Mouse (Mus musculus): ENCODE measurements around the gene Trnau1ap. TPM values are rescaled to one million over a fixed set of nuclear protein-coding genes. Genes with fewer than 3 reads are reported as not detected.

Trnau1ap gene
- polyA plus RNA-seq (2012; rRNA removed; ENCODE audit: low replicate concordance): 12.8 and 13.3 TPM in 2 replicates

GRCm38 (mm10) chr4:132329115-132329834 is at the start of gene Trnau1ap:
Gene Trnau1ap (minus strand): TSS chr4:132329538.

GRCm38 (mm10) chr4:132353481-132353885 is 24.1 kb upstream of the Trnau1ap start, which contains the start of gene Rcc1:
Gene Rcc1 (minus strand): TSS chr4:132353605.

GRCm38 (mm10) chr4:132302939-132303479 is 26.3 kb downstream of the Trnau1ap start, which contains the start of gene Rab42:
Gene Rab42 (minus strand): TSS chr4:132303385.

GRCm38 (mm10) chr4:132274156-132274862 is 55.0 kb downstream of the Trnau1ap start, which contains the start of gene Taf12:
Gene Taf12 (plus strand): TSS chr4:132274375.

Other genes with a start within 250 kb of the Trnau1ap start
- 0.26 and 0.60 TPM in 2 replicates for gene Oprd1, start 185.1 kb downstream of the Trnau1ap start, polyA plus RNA-seq (2012; rRNA removed; ENCODE audit: low replicate concordance)
- 7.8 and 10.2 TPM in 2 replicates for gene Ythdf2, start 117.2 kb downstream of the Trnau1ap start, polyA plus RNA-seq (2012; rRNA removed; ENCODE audit: low replicate concordance)
- gene Gmeb1, start 67.9 kb downstream of the Trnau1ap start, polyA plus RNA-seq (2012; rRNA removed; ENCODE audit: low replicate concordance): 9.0 and 10.4 TPM in 2 replicates
- gene Taf12, start 55.2 kb downstream of the Trnau1ap start, polyA plus RNA-seq (2012; rRNA removed; ENCODE audit: low replicate concordance): 1.3 and 2.1 TPM in 2 replicates
- 0.62 and 1.8 TPM in 2 replicates for gene Rab42, start 26.2 kb downstream of the Trnau1ap start, polyA plus RNA-seq (2012; rRNA removed; ENCODE audit: low replicate concordance)
- gene Rcc1, start 24.1 kb upstream of the Trnau1ap start, polyA plus RNA-seq (2012; rRNA removed; ENCODE audit: low replicate concordance): 8.5 and 11.4 TPM in 2 replicates
- 9.4 and 15.7 TPM in 2 replicates for gene Phactr4, start 93.0 kb upstream of the Trnau1ap start, polyA plus RNA-seq (2012; rRNA removed; ENCODE audit: low replicate concordance)
- gene Med18, start 134.4 kb upstream of the Trnau1ap start, polyA plus RNA-seq (2012; rRNA removed; ENCODE audit: low replicate concordance): 0.91 and 1.5 TPM in 2 replicates
- 6.8 and 7.7 TPM in 2 replicates for gene Sesn2, start 181.0 kb upstream of the Trnau1ap start, polyA plus RNA-seq (2012; rRNA removed; ENCODE audit: low replicate concordance)
- gene Atpif1, start 204.1 kb upstream of the Trnau1ap start, polyA plus RNA-seq (2012; rRNA removed; ENCODE audit: low replicate concordance): 83.0 and 87.1 TPM in 2 replicates
- 9.2 and 9.6 TPM in 2 replicates for gene Dnajc8, start 206.0 kb upstream of the Trnau1ap start, polyA plus RNA-seq (2012; rRNA removed; ENCODE audit: low replicate concordance)
- gene Ptafr, start 234.5 kb upstream of the Trnau1ap start, polyA plus RNA-seq (2012; rRNA removed; ENCODE audit: low replicate concordance): 2.0 and 3.9 TPM in 2 replicates

All from duodenum, adult 2 months (tissue).